Mouse (Mus musculus) natural killer cell, adult 2 months (primary cell): ENCODE measurements at regions not wholly inside any gene's neighbourhood (a gene's known extent, or its start where the extent isn't known, plus 50 kb on each side); places are given as distances from the start of the nearest gene placed in this dataset.
"Not testable (repeated sequence)": the region's sequence is repeated elsewhere in the genome, so short reads cannot be mapped to it uniquely, and the experiment has no call there.

Experiments used
- DNase-seq, 2 experiments: peaks; one replicate each; pipeline ENCODE4 v3.0.0; 2022; ENCODE audit warnings: low spot score in 2 of 2

DNA sequence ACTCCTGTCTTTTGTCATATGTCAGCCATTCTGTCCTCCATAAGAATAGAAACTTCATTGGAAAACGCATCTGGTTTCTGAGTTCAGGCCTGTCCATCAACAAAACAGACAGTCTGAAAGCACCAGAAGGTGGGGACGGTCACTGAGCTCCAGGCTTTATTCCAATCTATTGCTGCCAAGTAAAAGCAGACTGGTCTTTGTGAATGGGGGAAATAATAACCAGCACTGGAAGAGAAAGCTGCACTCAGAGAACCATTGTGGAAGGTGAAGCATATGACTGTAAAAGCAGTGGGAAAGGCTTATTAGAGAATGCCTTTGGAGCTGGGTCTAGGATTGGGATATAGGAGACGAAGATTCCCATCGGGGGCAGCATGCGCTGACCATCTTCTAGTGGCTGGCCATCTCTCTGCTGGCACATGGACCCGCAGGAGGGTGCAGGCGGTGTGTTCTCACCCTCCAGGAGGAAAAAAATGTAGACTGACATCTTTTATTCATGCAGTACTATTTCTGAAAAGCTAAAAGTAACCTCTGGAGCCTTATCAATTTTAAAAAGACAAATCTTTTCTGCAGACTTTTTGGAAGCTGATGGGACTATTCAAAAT, 1638.0 kb downstream of the Car8 start:
- no peak for DNase-seq

- DNase-seq, result no peak
Measured at GRCm38 (mm10) chr4:6596321-6596720, 1642.5 kb downstream of the Car8 start.

DNA sequence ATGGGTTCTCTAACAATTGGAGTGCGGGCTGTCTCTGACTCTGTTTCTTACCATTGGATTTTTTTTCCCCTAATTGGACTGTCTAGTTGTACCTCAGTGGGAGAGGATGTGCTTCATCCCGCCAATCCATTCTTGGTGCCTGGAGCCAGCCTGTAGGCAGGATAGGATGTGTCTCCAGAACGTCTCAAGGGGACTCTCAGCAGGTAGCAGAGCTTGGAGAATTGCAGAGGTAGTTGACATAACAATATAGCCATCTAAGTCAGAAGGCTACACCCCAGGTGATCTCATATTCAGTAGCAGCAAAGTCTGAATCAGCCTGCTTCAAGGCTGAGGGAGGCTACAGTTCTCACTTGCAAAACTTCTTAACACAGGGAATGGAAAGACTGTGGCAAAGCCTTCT, 1646.0 kb downstream of the Car8 start:
- not testable (repeated sequence) for DNase-seq

- peak; percentile 17 to 21 for DNase-seq
Measured at GRCm38 (mm10) chr4:6561604-6562357, 1677.1 kb downstream of the Car8 start.

GRCm38 (mm10) chr4:6539626-6540025, 1699.2 kb downstream of the Car8 start:
- no peak for DNase-seq

GRCm38 (mm10) chr4:6532441-6532840, 1706.4 kb downstream of the Car8 start:
- no peak for DNase-seq

GRCm38 (mm10) chr4:6517626-6518025, 1721.2 kb downstream of the Car8 start:
- no peak for DNase-seq

DNA sequence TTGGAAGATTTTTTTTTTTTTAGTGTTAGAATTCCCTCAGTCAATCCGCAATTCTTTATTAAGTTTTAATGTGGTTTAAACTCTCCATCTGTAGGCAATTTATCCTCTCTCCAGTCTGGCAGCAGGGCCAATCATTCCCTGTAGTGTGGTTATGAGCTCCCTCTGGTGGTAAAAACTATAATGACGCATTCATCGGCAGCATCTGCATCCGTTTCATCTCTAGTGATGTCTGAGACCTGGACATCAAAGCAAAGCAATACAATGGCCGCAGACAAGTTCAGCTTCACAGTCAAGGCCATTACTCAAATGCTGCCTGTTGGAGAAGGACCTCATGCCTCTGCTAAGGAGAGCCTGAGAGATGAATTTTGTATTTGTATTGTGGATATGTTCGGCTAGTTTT, 1721.7 kb upstream of the Impad1 start:
- peak; percentile 66 to 71 for DNase-seq

- no peak for DNase-seq
Measured at GRCm38 (mm10) chr4:6513635-6514034, 1720.5 kb upstream of the Impad1 start.

DNA sequence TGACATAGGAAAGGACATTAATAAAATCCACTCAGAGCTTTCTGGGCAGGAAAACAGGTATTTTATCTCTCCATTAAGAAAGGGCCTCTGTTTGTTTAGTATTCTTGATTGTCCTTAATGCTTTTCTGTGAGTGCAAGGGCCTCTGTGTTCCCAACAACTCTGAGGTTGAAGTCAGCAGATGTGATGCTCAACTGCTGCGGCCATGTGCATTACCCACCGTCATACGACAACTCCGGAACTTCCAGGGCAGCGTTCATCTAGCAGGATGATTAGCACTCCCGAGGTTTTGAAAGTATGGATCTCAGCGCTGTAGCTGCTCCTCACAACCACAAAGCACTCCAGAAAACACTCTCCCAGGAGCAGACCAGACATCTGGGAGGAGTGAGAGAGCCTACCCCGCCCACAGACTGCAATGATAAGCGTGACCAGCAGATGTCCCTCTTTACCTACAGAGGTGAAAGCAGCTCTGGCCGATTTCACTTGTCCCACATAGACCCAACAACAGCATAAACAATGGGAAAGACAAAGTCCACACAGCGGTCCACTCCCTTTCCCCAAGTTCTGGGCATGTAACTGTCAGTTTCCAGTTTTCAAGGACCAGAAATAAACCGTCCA, 1719.7 kb upstream of the Impad1 start:
- DNase-seq, result peak; percentile 64

DNA sequence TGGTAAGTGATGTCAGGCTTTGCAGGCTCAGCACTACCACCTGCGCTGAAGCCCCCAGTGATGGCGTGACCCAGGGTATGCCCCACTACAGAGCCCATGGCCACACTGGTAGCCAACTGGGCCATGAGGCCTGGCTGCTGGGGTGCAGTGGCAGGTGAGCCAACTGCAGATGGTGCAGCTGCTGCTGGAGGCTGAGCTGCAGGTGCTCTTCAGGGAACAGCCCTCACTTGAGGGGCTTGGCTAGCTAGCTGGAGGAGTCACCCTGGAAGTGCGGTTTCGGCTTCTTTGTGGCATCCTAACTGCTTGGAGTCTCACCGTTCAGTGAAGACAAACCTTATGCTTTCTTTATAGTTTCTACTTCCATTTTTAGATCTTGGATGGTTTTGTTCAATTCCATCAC, 1714.9 kb upstream of the Impad1 start:
- no peak for DNase-seq
